Mouse (Mus musculus) hindbrain, postnatal 0 days (tissue): Measurements from ENCODE around the gene Hagh. TPM values are rescaled to one million over a fixed set of nuclear protein-coding genes. Genes with fewer than 3 reads are reported as not detected.
A peak's percentile ranks its signal among the peaks of the same experiment; 100 is the strongest.

Experiments
- ATAC-seq: fragments of 200-750 bp; cut with Nextera tagmentation; 2 replicates; pipeline ENCODE4 v1.8.0; 2017; ENCODE audit warnings: mild to moderate bottlenecking, moderate TSS enrichment, moderate library complexity
- DNase-seq: peaks from one replicate; pipeline ENCODE4 v3.0.0-alpha.2; 2015; ENCODE audit warnings: low spot score
- H3K27ac ChIP-seq: fragments of 300-500 bp; sonication (generic); 2 replicates; pipeline ENCODE4 v1.5.1; 2014; ENCODE audit warnings: mild to moderate bottlenecking
- H3K27me3 ChIP-seq: fragments of 300-500 bp; sonication (generic); 2 replicates; pipeline ENCODE4 v1.6.1; 2014; ENCODE audit warnings: low read length, mixed read lengths; ENCODE audit not compliant: insufficient read depth
- H3K36me3 ChIP-seq: fragments of 300-500 bp; sonication (generic); 2 replicates; pipeline ENCODE4 v1.6.1; 2014; ENCODE audit warnings: low read length, mixed read lengths; ENCODE audit not compliant: insufficient read depth
- H3K4me1 ChIP-seq: fragments of 300-500 bp; sonication (generic); 2 replicates; pipeline ENCODE4 v1.6.1; 2014; ENCODE audit warnings: antibody characterized with exemption, low read length, mixed read lengths; ENCODE audit not compliant: insufficient read depth
- H3K4me2 ChIP-seq: fragments of 300-500 bp; sonication (generic); 2 replicates; pipeline ENCODE4 v1.6.1; 2014; ENCODE audit warnings: low read depth, mild to moderate bottlenecking, low read length, moderate library complexity, mixed read lengths
- H3K4me3 ChIP-seq: fragments of 300-500 bp; sonication (generic); 2 replicates; pipeline ENCODE4 v1.5.1; 2014; ENCODE audit warnings: low read length
- H3K9ac ChIP-seq: fragments of 300-500 bp; sonication (generic); replicated peaks from 2 replicates; pipeline ENCODE4 v1.6.1; 2014; ENCODE audit warnings: mild to moderate bottlenecking, low read length, moderate library complexity, mixed read lengths
- H3K9me3 ChIP-seq: fragments of 300-500 bp; sonication (generic); 2 replicates; pipeline ENCODE4 v1.6.1; 2016; ENCODE audit warnings: low read length, mixed read lengths
- CTCF ChIP-seq: IDR thresholded peaks from 2 replicates; pipeline ENCODE4 v1.5.1; 2016; ENCODE audit warnings: antibody characterized with exemption, control low read depth, low read depth
- WGBS: fragments of 180-500 bp; shearing (Covaris S2); extraction: QIAGEN DNeasy Blood & Tissue Kit; methylation state at CpG from one replicate; pipeline ENCODE4 v1.1.7; 2014; 5-methylcytosine and 5-hydroxymethylcytosine counted together
- polyA plus RNA-seq: library from polyadenylated mRNA; unstranded; fragments of >200 nt; fragmentation: Nextera tagmentation; extraction: Ambion mirVana; gene quantifications from 2 replicates; pipeline ENCODE4 v1.2.1, GENCODE M21; 2015
- total RNA-seq: library from RNA; depleted of rRNA; stranded (reverse); fragments of >200 nt; gene quantifications from 2 replicates; pipeline ENCODE4 v1.2.3, GENCODE M21; 2014

The Hagh gene
- total and polyA plus RNA-seq, 2 experiments from 2014 or later = 84.2 to 93.5 TPM

- H3K4me2 ChIP-seq = no peak overlapping the region
- H3K4me3 ChIP-seq = no peak overlapping the region
- H3K27me3 ChIP-seq = no peaks in the 10 kb centered on the region
- 47% methylated on average over 4 of the region's 4 CpGs for WGBS
- H3K36me3 ChIP-seq = no peaks in the 10 kb centered on the region
- no peak for TF ChIP-seq CTCF
- DNase-seq (no peak), ATAC-seq (no peak)
- no peaks in the 10 kb centered on the region for H3K9me3 ChIP-seq
- no peaks in the 10 kb centered on the region for H3K4me1 ChIP-seq
- H3K9ac ChIP-seq = no peak overlapping the region
- no peak overlapping the region for H3K27ac ChIP-seq
These were observed 33.9 kb downstream of the Hagh start for GRCm38 (mm10) chr17:24873695-24874404.

- no peak overlapping the region for H3K9ac ChIP-seq
- no peak for TF ChIP-seq CTCF
- no peaks in the 10 kb centered on the region for H3K27me3 ChIP-seq
- ATAC-seq (no peak), DNase-seq (no peak)
- H3K4me1 ChIP-seq = no peaks in the 10 kb centered on the region
- no peaks in the 10 kb centered on the region for H3K9me3 ChIP-seq
- 29% methylated on average over 1 of the region's 1 CpGs for WGBS
- no peaks in the 10 kb centered on the region for H3K36me3 ChIP-seq
- H3K27ac ChIP-seq = no peak overlapping the region
- no peak overlapping the region for H3K4me2 ChIP-seq
- no peak overlapping the region for H3K4me3 ChIP-seq
These were observed 34.4 kb downstream of the Hagh start for GRCm38 (mm10) chr17:24874405-24874745.

GRCm38 (mm10) chr17:24874989-24875388, 35.0 kb downstream of the Hagh start:
- Histone ChIP-seq H3K9ac (no peak overlapping the region), H3K9me3 (no peaks in the 10 kb centered on the region), H3K4me1 (no peaks in the 10 kb centered on the region), H3K36me3 (no peaks in the 10 kb centered on the region), H3K27me3 (no peaks in the 10 kb centered on the region), H3K4me3 (no peak overlapping the region), H3K4me2 (no peak overlapping the region), H3K27ac (no peak overlapping the region)
- TF ChIP-seq CTCF = no peak
- ATAC-seq (no peak), DNase-seq (no peak)
- 80% methylated on average over 8 of the region's 8 CpGs for WGBS

GRCm38 (mm10) chr17:24877336-24878116, 37.6 kb downstream of the Hagh start:
- no peaks in the 10 kb centered on the region for H3K4me1 ChIP-seq
- H3K4me2 ChIP-seq = no peak overlapping the region
- WGBS = 62% methylated on average over 10 of the region's 10 CpGs
- DNase-seq (no peak), ATAC-seq (no peak)
- H3K9ac ChIP-seq = no peak overlapping the region
- H3K36me3 ChIP-seq = no peaks in the 10 kb centered on the region
- TF ChIP-seq CTCF = no peak
- no peaks in the 10 kb centered on the region for H3K9me3 ChIP-seq
- H3K4me3 ChIP-seq = no peak overlapping the region
- H3K27ac ChIP-seq = no peak overlapping the region
- H3K27me3 ChIP-seq = no peaks in the 10 kb centered on the region

- no peak overlapping the region for H3K4me2 ChIP-seq
- H3K27me3 ChIP-seq = no peaks in the 10 kb centered on the region
- H3K4me1 ChIP-seq = no peaks in the 10 kb centered on the region
- H3K4me3 ChIP-seq = no peak overlapping the region
- WGBS = 47% methylated on average over 5 of the region's 5 CpGs
- no peak overlapping the region for H3K27ac ChIP-seq
- ATAC-seq = 0 out of 2 replicates have a peak, but pooled peaks have one; percentile 20
- no peak for DNase-seq
- H3K9me3 ChIP-seq = no peaks in the 10 kb centered on the region
- no peak for TF ChIP-seq CTCF
- H3K36me3 ChIP-seq = peaks cover 4% of the 10 kb centered on the region; the same call in 1 of the 2 replicates
- H3K9ac ChIP-seq = no peak overlapping the region
These were observed 38.1 kb downstream of the Hagh start for GRCm38 (mm10) chr17:24878117-24878397.

- no peaks in the 10 kb centered on the region for H3K27me3 ChIP-seq
- 75% methylated on average over 8 of the region's 8 CpGs for WGBS
- H3K27ac ChIP-seq = no peak overlapping the region
- H3K9me3 ChIP-seq = no peaks in the 10 kb centered on the region
- H3K4me3 ChIP-seq = no peak overlapping the region
- ATAC-seq (no peak), DNase-seq (no peak)
- no peak overlapping the region for H3K9ac ChIP-seq
- H3K4me1 ChIP-seq = no peaks in the 10 kb centered on the region
- H3K4me2 ChIP-seq = no peak overlapping the region
- peaks cover 6% of the 10 kb centered on the region; the same call in 1 of the 2 replicates for H3K36me3 ChIP-seq
- TF ChIP-seq CTCF = no peak
These were observed 38.6 kb downstream of the Hagh start for GRCm38 (mm10) chr17:24878531-24878930.
